Mouse (Mus musculus) hindbrain, embryonic 12.5 days (tissue): ENCODE results near the gene Csnk1d. TPM values are rescaled to one million over a fixed set of nuclear protein-coding genes. Genes with fewer than 3 reads are reported as not detected.
A peak's percentile ranks its signal among the peaks of the same experiment; 100 is the strongest.

Source experiments
- ATAC-seq: fragments of 200-750 bp; cut with Nextera tagmentation; 2 replicates; pipeline ENCODE4 v1.8.0; 2017; ENCODE audit warnings: moderate TSS enrichment; ENCODE audit not compliant: low FRiP score
- H3K27ac ChIP-seq: fragments of 300-500 bp; sonication (generic); 2 replicates; pipeline ENCODE4 v1.5.1; 2016; ENCODE audit warnings: mild to moderate bottlenecking
- H3K27me3 ChIP-seq: fragments of 300-500 bp; sonication (generic); 2 replicates; pipeline ENCODE4 v1.6.1; 2016; ENCODE audit warnings: mild to moderate bottlenecking
- H3K36me3 ChIP-seq: fragments of 300-500 bp; sonication (generic); 2 replicates; pipeline ENCODE4 v1.6.1; 2016; ENCODE audit warnings: mild to moderate bottlenecking
- H3K4me1 ChIP-seq: fragments of 300-500 bp; sonication (generic); 2 replicates; pipeline ENCODE4 v1.6.1; 2016
- H3K4me2 ChIP-seq: fragments of 300-500 bp; sonication (generic); replicated peaks from 2 replicates; pipeline ENCODE4 v1.6.1; 2016; ENCODE audit warnings: mild to moderate bottlenecking
- H3K4me3 ChIP-seq: fragments of 300-500 bp; sonication (generic); 2 replicates; pipeline ENCODE4 v1.5.1; 2016; ENCODE audit warnings: mild to moderate bottlenecking
- H3K9ac ChIP-seq: fragments of 300-500 bp; sonication (generic); 2 replicates; pipeline ENCODE4 v1.6.1; 2016; ENCODE audit warnings: mild to moderate bottlenecking, moderate library complexity
- H3K9me3 ChIP-seq: fragments of 300-500 bp; sonication (generic); replicated peaks from 2 replicates; pipeline ENCODE4 v1.6.1; 2016; ENCODE audit warnings: mild to moderate bottlenecking
- WGBS: fragments of 180-500 bp; shearing (Covaris S2); methylation state at CpG from one replicate; pipeline ENCODE4 v1.1.7; 2016; 5-methylcytosine and 5-hydroxymethylcytosine counted together
- polyA plus RNA-seq: library from polyadenylated mRNA; unstranded; fragments of >200 nt; fragmentation: Nextera tagmentation; extraction: Ambion mirVana; gene quantifications from 2 replicates; pipeline ENCODE4 v1.2.1, GENCODE M21; 2016

Gene Csnk1d
- polyA plus RNA-seq, 1 experiment from 2014 or later, result 171 TPM

- Histone ChIP-seq H3K9ac (no peak overlapping the region), H3K4me3 (no peak overlapping the region), H3K27ac (no peak overlapping the region), H3K4me1 (peaks cover 2% of the 10 kb centered on the region; the same call in 1 of the 2 replicates), H3K9me3 (no peaks in the 10 kb centered on the region), H3K4me2 (no peak overlapping the region), H3K36me3 (no peaks in the 10 kb centered on the region), H3K27me3 (no peaks in the 10 kb centered on the region)
- WGBS, result 74% methylated on average over 6 of the region's 6 CpGs
- ATAC-seq, result no peak
Observed at GRCm38 (mm10) chr11:121006184-121006583, 15.1 kb upstream of the Csnk1d start.

GRCm38 (mm10) chr11:121004281-121004680 is 13.2 kb upstream of the Csnk1d start:
- H3K9ac ChIP-seq, result no peak overlapping the region
- ATAC-seq, result no peak
- H3K9me3 ChIP-seq, result no peaks in the 10 kb centered on the region
- 73% methylated on average over 5 of the region's 5 CpGs for WGBS
- no peaks in the 10 kb centered on the region for H3K36me3 ChIP-seq
- no peak overlapping the region for H3K4me3 ChIP-seq
- H3K27me3 ChIP-seq, result no peaks in the 10 kb centered on the region
- H3K4me1 ChIP-seq, result peaks cover 2% of the 10 kb centered on the region; the same call in 1 of the 2 replicates
- H3K4me2 ChIP-seq, result no peak overlapping the region
- no peak overlapping the region for H3K27ac ChIP-seq

- H3K9me3 ChIP-seq, result no peaks in the 10 kb centered on the region
- no peak for ATAC-seq
- peaks cover 2% of the 10 kb centered on the region; the same call in 1 of the 2 replicates for H3K4me1 ChIP-seq
- no peaks in the 10 kb centered on the region for H3K27me3 ChIP-seq
- no peak overlapping the region for H3K4me2 ChIP-seq
- H3K27ac ChIP-seq, result no peak overlapping the region
- H3K4me3 ChIP-seq, result no peak overlapping the region
- 72% methylated on average over 4 of the region's 4 CpGs for WGBS
- H3K36me3 ChIP-seq, result no peaks in the 10 kb centered on the region
- H3K9ac ChIP-seq, result no peak overlapping the region
Observed at GRCm38 (mm10) chr11:121001966-121002365, 10.8 kb upstream of the Csnk1d start.

- Histone ChIP-seq H3K27me3 (no peaks in the 10 kb centered on the region), H3K9me3 (no peaks in the 10 kb centered on the region), H3K4me2 (no peak overlapping the region), H3K4me3 (no peak overlapping the region), H3K27ac (no peak overlapping the region), H3K9ac (no peak overlapping the region), H3K4me1 (peaks cover 27% of the 10 kb centered on the region), H3K36me3 (no peaks in the 10 kb centered on the region)
- WGBS, result 83% methylated on average over 6 of the region's 6 CpGs
- ATAC-seq, result no peak
Observed at GRCm38 (mm10) chr11:120994741-120995140, 3.6 kb upstream of the Csnk1d start.

GRCm38 (mm10) chr11:120993586-120993985 is 2.5 kb upstream of the Csnk1d start:
- Histone ChIP-seq H3K9ac (no peak overlapping the region; the same call in 1 of the 2 replicates), H3K4me2 (no peak overlapping the region), H3K27me3 (no peaks in the 10 kb centered on the region), H3K9me3 (no peaks in the 10 kb centered on the region), H3K4me3 (no peak overlapping the region), H3K36me3 (no peaks in the 10 kb centered on the region), H3K27ac (no peak overlapping the region), H3K4me1 (peaks cover 38% of the 10 kb centered on the region)
- WGBS, result 81% methylated on average over 5 of the region's 5 CpGs
- no peak for ATAC-seq

- H3K9ac ChIP-seq, result peak overlapping the region; percentile 36
- WGBS, result 97% methylated on average over 3 of the region's 3 CpGs
Observed at GRCm38 (mm10) chr11:120993080-120993479, 1.9 kb upstream of the Csnk1d start.

GRCm38 (mm10) chr11:120991791-120992190 is 661 bp upstream of the Csnk1d start:
- Histone ChIP-seq H3K27ac (peak overlapping the region; percentile 97), H3K9me3 (no peaks in the 10 kb centered on the region), H3K4me3 (peak overlapping the region; percentile 100), H3K9ac (peak overlapping the region; percentile 100), H3K27me3 (no peaks in the 10 kb centered on the region), H3K36me3 (peaks cover 3% of the 10 kb centered on the region), H3K4me2 (peak overlapping the region; percentile 65), H3K4me1 (peaks cover 53% of the 10 kb centered on the region)
- 73% methylated on average over 3 of the region's 3 CpGs for WGBS
- ATAC-seq, result no peak; the same call in 1 of the 2 replicates

More at GRCm38 (mm10) chr11:120993080-120993479, 1.9 kb upstream of the Csnk1d start:
- no peak overlapping the region for H3K27ac ChIP-seq
- no peaks in the 10 kb centered on the region for H3K36me3 ChIP-seq
- ATAC-seq, result no peak
- H3K4me2 ChIP-seq, result no peak overlapping the region
- H3K9me3 ChIP-seq, result no peaks in the 10 kb centered on the region
- H3K4me1 ChIP-seq, result peaks cover 44% of the 10 kb centered on the region
- H3K4me3 ChIP-seq, result no peak overlapping the region
- H3K27me3 ChIP-seq, result no peaks in the 10 kb centered on the region

- no peaks in the 10 kb centered on the region for H3K9me3 ChIP-seq
- peak overlapping the region; percentile 97 for H3K27ac ChIP-seq
- no peaks in the 10 kb centered on the region for H3K27me3 ChIP-seq
- H3K4me2 ChIP-seq, result peak overlapping the region; percentile 93
- peak overlapping the region; percentile 100 for H3K9ac ChIP-seq
- WGBS, result 0% methylated on average over 12 of the region's 35 CpGs
- H3K36me3 ChIP-seq, result peaks cover 16% of the 10 kb centered on the region
- peaks cover 53% of the 10 kb centered on the region for H3K4me1 ChIP-seq
- ATAC-seq, result peak; percentile 47
- peak overlapping the region; percentile 100 for H3K4me3 ChIP-seq
Observed at GRCm38 (mm10) chr11:120990126-120990781, 876 bp downstream of the Csnk1d start.

GRCm38 (mm10) chr11:120989523-120989922 is 1.6 kb downstream of the Csnk1d start:
- no peak for ATAC-seq
- Histone ChIP-seq H3K27me3 (no peaks in the 10 kb centered on the region), H3K9me3 (no peaks in the 10 kb centered on the region), H3K4me3 (peak overlapping the region; percentile 100), H3K9ac (peak overlapping the region; percentile 100), H3K4me1 (peaks cover 53% of the 10 kb centered on the region), H3K4me2 (peak overlapping the region; percentile 93), H3K27ac (no peak overlapping the region), H3K36me3 (peaks cover 16% of the 10 kb centered on the region)
- WGBS, result 37% methylated on average over 1 of the region's 1 CpGs

- Histone ChIP-seq H3K36me3 (peaks cover 18% of the 10 kb centered on the region), H3K9me3 (no peaks in the 10 kb centered on the region), H3K4me3 (0 out of 2 replicates have a peak overlapping the region, but pooled peaks have one; percentile 100), H3K27ac (no peak overlapping the region), H3K4me1 (peaks cover 49% of the 10 kb centered on the region), H3K27me3 (no peaks in the 10 kb centered on the region), H3K9ac (no peak overlapping the region; the same call in 1 of the 2 replicates), H3K4me2 (peak overlapping the region; percentile 93)
- WGBS, result 82% methylated on average over 4 of the region's 4 CpGs
- ATAC-seq, result no peak
Observed at GRCm38 (mm10) chr11:120988410-120988809, 2.7 kb downstream of the Csnk1d start.

GRCm38 (mm10) chr11:120987608-120988007 is 3.5 kb downstream of the Csnk1d start:
- no peak overlapping the region for H3K9ac ChIP-seq
- WGBS, result 84% methylated on average over 3 of the region's 3 CpGs
- no peak overlapping the region for H3K4me2 ChIP-seq
- peaks cover 41% of the 10 kb centered on the region for H3K4me1 ChIP-seq
- H3K4me3 ChIP-seq, result no peak overlapping the region
- ATAC-seq, result no peak
- H3K9me3 ChIP-seq, result no peaks in the 10 kb centered on the region
- no peak overlapping the region for H3K27ac ChIP-seq
- H3K27me3 ChIP-seq, result no peaks in the 10 kb centered on the region
- peaks cover 26% of the 10 kb centered on the region for H3K36me3 ChIP-seq

- no peak overlapping the region for H3K4me3 ChIP-seq
- H3K27me3 ChIP-seq, result no peaks in the 10 kb centered on the region
- no peak overlapping the region for H3K27ac ChIP-seq
- peaks cover 26% of the 10 kb centered on the region for H3K4me1 ChIP-seq
- H3K36me3 ChIP-seq, result peaks cover 52% of the 10 kb centered on the region
- WGBS, result 80% methylated on average over 4 of the region's 4 CpGs
- ATAC-seq, result no peak
- H3K9me3 ChIP-seq, result no peaks in the 10 kb centered on the region
- no peak overlapping the region for H3K9ac ChIP-seq
- no peak overlapping the region for H3K4me2 ChIP-seq
Observed at GRCm38 (mm10) chr11:120984448-120985330, 6.4 kb downstream of the Csnk1d start.
